Mouse (Mus musculus) gastrocnemius, postnatal 14 days (tissue): ENCODE results near the gene Gsto1. TPM values are rescaled to one million over a fixed set of nuclear protein-coding genes. Genes with fewer than 3 reads are reported as not detected.

ENCODE experiments used
- DNase-seq: peaks from one replicate; pipeline ENCODE4 v3.0.0; 2021; ENCODE audit warnings: mixed read lengths
- intact Hi-C: fragments of 180-260 bp; cut with DNase I; formaldehyde crosslinking; loops from one replicate; pipeline ENCODE4 v1.15.1; 2025; ENCODE audit warnings: low total_unique reads
- total RNA-seq, 2 experiments: library from RNA; stranded (reverse); gene quantifications; 2 replicates each; pipeline ENCODE4 v1.2.3; 2021

The Gsto1 gene
- total RNA-seq, 2 experiments from 2014 or later = 33.7 to 35.1 TPM

DNA sequence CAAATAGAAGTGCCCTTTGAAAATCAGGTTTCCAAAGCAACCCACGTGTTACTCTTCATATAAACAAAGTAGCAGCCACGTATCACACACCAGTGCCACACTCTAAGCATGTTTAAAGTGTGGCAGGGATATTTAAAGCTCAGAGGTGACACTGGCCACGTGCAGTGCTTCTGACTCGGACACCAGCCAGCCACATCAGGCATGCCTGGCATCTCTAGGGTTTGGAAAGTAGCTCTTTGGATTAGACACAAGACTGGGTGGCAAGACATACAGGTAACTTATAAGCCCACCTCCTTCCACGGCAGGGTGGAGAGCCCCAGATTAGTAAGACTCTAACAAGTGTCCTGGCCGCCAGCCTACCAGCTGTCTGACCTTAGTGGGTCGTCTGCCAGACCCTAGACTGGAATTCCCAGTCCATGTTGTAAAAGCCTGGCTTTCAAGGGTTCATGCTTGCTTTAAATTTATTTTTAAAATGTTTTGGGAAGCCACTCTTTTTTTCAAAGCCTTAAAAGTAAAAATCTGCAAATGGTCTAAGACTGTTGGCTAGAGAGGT lies 30.5 kb downstream of the Gsto1 start:
- DNase-seq = no peak
- intact Hi-C loops = no loop called here

DNA sequence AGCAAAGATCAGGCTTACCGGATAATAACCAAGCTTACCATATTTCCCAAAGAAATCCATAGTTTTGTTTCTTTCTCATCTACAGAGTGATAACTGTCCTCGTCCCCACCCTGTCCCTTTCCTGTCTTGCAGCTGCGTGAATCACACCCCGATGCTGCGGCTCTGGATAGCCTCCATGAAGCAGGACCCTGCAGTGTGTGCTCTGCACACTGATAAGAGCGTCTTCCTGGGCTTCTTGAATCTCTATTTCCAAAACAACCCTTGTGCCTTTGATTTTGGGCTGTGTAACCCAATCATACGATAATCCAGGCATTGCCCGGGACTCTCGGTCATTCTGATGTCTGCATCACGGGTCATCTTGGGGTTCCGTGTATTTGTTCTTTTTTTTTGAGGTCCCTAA lies 31.1 kb downstream of the Gsto1 start:
- intact Hi-C loops = no loop called here

DNA sequence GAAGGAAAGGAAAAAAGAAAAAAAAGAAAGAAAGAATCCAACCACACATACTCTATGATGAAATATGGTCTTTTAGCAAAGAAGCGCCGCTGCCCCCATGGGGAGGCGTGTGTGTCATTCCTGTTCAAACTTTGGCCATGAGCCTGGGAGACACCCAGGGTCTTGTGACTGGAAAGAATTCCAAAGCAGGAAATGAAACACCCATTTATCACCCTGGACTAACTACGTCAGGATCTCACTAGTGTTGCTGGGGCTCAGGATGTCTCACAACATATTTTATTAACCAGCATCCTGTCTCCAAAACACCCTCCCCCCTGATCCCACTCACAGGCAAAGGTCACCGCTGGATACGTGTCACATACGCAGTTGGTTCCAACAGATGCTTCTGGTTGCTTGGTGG lies 31.8 kb downstream of the Gsto1 start:
- DNase-seq = no peak
- intact Hi-C loops = no loop called here

More for the DNA sequence above, 31.1 kb downstream of the Gsto1 start:
- no peak for DNase-seq

DNA sequence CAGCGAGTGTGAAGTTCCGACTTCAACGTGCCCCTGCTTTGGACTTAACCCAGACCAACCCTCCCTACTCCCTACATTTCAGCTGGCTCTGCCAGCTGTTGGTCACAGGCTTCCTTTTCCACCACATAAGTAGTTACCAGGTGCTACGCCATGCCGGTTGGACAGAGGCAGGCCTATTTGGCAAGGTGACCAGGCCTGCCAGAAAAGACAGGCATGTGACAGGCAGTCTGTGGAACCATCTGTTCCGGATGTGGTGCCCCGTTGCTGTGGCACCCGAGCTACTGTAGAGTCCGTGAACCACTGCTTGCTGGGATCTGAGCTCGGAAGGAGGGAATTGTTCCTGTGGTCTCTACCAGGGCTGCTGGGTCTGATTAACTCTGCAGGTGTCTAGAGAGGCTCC lies 32.6 kb downstream of the Gsto1 start:
- intact Hi-C loops = no loop called here
- peak; percentile 23 for DNase-seq

DNA sequence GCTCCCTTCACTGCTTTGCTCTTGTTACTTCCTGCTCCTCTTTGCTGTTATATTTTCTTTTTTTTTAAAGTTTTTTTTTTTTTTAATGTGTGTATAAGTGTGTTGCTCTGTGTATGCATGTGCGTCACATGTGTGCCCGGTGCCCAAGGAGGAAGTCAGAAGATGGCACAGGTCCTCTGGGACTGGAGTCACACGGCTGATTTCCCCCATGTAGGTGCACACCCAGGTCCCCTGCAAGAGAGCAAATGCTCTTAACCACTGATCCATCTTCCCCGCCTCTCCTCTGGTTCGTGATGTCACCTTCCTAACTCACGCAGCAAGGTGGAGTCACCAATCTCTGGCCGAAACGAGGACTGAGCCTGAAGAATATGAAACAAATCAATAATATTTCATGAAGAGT lies 33.3 kb downstream of the Gsto1 start:
- intact Hi-C loops = no loop called here

DNA sequence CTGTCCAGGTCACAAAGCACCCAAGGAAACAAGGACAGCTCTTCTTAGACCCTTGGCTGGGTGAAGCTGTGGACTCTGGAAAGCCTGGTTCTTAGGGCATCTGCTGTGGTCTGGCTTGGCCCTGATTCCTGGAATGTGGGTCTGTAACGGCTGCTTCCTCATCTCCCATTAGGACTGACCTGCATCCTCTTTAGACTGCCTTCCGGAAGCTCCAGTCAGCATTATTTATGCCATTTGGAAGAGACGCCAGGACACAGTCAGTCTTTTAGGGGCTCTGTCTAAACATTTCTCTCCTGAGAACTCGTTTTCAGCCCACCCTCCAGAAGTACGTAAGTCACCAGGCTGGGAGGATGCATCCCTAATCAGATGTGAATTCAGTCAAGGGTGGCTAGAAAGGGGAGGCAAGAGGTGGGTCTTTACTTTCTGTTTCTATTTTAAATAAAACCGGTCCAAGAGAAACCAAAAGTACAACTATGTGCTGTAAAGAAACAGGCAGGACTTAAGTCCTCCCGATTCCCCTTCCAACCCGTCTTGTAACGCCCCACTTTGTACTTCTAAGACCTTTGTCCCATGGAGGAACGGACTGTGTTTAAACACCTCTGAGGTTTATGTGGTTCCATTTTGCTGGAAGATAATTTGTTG lies 35.8 kb downstream of the Gsto1 start:
- intact Hi-C loops = no loop called here
- no peak for DNase-seq

More for the DNA sequence above, 33.3 kb downstream of the Gsto1 start:
- no peak for DNase-seq

DNA sequence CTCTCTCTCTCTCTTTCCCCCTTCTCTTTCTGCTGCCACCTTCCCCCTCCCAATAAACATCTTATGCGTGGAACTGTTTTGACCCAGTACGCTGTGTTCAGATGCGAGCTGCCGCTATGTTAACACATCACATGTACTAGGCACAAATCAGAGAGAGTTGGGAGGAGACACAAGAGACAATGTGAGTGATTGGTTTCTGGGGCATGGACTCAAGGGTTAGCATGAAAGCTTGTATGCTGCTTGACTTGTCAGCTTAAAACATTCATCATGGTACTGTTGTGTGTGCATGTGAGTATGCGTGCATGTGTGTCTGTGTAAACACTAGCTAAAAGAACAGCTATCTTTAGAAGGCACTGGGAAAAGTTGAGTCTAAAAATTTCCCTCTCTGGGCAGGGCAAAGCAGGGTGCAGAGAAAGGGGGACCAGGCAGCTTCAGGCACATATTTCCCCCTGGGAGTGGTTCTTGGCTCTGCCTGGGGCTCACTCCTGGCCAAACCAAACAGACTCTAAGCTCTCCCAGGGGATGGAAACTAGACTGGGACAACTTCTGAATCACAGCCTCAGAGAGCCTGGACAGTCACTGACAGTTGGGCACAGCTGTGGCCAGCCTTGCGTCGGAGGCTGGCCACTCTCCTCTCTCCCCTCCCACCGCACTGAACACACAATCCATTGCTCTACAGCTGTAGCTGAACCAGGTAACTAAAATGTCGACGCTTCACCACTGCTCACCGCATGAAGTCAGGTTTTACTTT lies 37.0 kb downstream of the Gsto1 start:
- no peak for DNase-seq
- intact Hi-C loops = no loop called here

DNA sequence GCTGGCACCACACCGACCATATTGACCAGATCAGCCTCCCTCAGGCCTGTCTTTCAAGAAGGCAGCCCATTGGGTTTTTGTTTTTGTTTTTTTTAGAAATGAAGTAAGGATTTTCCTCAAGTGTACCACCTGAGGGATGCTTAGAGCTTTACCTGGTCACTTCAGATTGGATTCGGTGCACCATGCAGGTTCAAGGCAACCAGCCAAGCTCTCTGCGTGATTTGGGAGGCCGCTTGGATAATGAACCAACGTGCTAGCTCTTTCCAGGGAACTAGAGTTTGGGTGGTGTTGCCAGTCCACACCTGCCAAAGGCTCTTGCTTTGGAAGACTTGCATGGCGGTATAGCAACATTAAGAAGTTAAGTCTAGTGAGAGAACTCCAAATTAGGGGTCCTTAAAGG lies 38.3 kb downstream of the Gsto1 start:
- DNase-seq = no peak
- intact Hi-C loops = no loop called here

DNA sequence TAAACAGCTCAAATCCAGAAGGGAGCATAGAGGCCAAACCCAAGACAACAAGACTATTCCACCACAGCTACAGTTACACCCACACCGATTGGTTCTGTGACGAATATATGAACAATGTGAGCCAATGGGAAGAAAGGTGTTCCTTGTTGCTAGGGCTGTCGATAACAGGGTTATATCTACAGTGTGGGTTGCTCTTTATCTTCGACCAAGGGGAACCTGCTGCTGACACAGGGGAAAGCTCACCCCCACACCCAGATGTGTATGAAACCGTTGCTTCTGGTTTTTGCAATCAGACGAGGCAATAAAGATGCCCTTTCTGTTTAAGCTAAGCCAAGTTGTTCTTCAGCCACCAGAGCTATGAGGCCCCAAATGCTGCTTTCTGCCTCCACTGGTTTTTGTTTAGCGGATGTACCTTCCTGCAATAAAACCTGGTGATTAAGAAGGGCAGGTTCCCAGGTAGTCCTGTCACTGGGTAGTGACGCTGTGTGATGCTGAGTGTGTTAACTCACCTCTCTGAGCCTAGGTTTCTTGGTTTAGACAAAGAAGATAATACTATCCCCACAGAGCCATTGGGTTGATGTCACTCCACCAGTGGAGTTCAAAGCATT lies 43.8 kb downstream of the Gsto1 start:
- no peak for DNase-seq
- intact Hi-C loops = no loop called here

DNA sequence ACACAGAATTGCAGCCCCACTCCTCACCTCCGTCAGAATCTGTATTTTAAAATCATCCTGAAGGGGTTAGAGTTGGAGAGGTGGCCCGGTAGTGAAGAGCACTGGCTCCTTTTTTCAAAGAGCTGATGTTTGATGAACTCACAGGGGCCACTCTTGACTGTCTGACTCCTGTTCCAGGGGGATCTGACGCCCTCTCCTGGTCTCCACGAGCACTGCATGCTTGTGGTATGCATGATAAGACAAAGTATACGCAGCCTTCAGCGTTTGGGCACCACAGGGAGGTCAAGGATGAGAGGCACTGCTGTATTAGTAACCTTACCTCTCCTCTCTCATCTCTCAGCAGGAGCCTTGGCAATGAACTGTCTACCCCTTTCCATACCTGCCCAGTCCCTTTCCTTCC lies 45.2 kb downstream of the Gsto1 start:
- DNase-seq = no peak
- intact Hi-C loops = no loop called here

DNA sequence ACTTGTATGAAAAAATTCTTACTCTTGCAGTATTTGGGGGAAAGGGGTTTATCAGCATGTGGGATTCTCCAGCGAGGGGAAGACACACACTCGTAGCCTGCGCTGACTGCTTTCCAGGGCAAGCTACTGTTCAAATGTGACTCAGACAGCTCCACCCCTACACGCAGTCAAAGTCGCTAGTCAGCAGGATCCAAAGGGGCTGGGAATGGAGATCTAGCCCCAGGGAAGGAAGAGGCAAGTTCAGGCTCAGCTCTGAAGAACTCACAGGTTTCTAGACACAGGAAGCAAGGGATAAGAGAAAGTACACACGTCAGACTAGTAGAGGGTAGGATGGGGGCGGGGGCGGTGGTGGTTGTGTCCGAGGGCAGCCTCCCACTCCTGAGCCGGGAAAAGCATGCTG lies 45.8 kb downstream of the Gsto1 start:
- no peak for DNase-seq

DNA sequence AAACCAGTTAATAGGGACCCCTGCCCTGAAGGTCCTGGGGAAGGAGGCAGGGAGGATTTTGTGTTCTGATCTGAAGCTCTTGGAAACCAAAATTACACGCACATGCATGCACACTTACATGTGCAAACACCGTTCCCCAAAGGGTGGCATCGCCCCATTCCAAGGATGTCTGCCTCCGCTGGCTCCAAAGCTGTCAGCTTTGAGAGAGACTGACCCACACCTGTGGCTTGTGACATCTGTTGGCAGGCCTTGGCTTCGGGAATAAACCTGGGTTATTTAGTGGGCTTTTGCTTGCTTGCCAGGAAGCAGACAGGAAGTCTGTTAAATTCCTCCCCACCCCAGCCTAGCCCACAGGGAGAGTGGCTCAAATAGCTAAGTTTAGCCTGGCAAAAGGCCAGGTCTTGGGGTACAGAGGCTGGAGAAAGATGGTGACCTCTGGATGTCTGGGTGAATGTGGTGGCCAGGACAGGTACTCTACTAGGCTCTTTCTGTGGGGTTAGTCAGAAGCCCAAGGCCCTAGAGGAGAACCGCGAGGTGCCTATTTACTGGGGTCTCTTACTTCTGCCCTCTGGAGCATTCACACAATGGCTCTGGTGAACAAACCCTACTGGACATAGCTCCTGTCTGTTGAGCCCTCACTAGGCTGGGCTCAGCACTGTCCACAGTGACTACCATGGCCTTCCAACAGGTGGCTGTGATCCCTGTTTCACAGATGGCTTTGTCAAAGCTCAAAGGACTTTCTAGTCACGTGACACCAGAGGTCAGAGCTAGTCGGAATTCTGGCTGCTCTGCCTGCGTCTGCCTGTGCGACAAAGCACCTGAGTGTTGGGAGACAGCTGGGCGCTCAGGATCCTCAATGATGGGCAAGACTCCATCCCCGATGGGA lies 47.8 kb downstream of the Gsto1 start:
- intact Hi-C loops = no loop called here
- no peak for DNase-seq

More for the DNA sequence above, 45.8 kb downstream of the Gsto1 start:
- intact Hi-C loops = no loop called here

DNA sequence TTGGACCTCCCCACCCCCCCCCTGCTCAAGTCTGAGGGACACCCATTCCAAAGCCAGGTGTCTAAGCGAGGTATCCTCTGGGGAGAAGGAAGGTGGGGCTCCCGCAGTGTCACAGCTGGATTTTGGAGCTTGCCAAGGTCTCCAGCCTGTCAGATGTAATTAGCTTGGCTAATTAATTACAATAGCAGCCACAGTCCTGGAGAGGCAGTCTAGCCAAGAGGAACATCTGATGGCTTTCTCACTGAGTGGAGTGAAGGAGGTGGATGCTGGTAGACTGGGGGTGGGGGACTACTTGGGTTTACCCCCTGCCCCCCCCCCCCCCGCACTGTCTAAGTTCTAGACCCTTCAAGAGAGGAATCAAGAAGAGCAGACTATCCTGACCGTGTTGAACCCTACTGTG lies 48.9 kb downstream of the Gsto1 start:
- intact Hi-C loops = no loop called here
- no peak for DNase-seq

DNA sequence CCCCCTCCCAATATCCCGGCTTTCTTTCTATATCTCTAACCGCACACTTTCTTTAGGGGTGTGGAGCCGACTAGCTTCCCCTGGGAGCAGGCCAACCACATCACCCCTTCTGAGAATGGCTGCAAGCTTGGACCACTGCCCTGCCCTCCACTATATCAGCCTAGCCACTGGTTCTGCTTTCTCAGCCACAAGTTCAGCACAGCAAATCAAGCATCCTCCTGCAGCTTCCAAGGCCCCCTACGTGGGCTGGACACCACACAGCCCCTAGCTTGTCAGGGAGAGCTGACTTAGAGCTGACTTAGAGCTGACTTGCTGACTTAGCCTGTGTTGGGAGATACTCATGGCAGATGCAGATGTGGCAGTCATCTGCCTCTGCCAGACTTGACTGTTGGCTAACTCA lies 50.3 kb downstream of the Gsto1 start:
- intact Hi-C loops = no loop called here
- DNase-seq = no peak

DNA sequence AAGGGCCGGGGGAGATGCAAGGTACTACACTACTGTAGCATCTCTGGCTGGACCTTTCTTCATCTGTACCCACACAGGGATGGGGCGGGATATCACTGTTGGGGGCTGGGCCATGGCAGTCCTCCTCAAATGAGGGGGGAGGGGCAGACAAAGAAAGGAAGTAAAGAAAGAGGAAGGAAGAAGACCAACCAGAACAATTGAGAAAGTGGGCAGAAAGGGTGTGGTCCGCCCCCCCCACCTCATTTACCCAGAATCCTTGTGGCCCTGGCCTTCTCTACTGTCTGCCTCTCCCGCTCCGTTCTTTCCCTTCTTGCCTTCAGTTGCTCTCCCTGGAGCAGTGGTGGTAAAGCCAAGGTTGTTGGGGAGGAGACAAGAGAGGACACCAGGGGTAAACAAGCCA lies 50.8 kb downstream of the Gsto1 start:
- intact Hi-C loops = no loop called here

DNA sequence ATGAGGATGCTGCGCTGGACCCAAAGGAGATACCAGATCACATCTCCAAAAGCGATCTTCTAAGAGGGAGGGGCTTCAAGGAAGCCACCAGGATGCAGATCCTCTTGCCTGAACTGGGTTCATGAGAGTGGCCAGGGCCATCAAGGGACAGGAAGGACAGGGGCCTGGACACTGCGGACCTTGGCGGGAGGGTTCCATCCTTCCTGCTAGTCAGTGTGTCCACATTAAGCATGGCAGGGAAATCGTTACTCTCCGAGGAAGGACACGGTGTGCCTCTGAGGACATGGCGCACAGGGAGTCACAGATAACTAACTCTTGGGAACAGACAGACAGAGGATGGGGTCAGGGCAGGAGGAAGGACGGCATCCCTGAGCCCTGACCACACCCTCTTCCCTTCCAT lies 52.8 kb downstream of the Gsto1 start:
- intact Hi-C loops = no loop called here
- DNase-seq = no peak

More for the DNA sequence above, 50.8 kb downstream of the Gsto1 start:
- no peak for DNase-seq

DNA sequence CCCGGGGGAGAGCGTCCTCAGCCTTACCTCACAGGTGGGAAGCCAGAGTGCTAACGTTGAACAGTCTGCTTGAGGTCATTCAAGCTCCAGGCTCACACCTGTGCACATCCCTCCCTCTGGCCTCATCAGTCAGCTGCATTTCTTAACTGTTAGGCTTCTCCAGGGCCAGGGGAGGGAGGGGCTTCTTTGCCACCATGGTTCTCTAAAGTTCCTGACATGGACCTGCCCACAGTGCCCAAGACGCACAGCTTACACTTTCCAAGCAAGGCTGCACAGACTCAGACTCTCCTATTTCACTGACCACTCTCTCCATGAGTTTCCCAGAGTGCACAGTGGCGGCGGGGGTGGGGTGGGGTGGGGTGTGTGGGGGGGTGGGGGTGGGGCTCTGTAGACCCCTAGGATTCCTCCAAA lies 54.2 kb downstream of the Gsto1 start:
- DNase-seq = no peak
- intact Hi-C loops = no loop called here

DNA sequence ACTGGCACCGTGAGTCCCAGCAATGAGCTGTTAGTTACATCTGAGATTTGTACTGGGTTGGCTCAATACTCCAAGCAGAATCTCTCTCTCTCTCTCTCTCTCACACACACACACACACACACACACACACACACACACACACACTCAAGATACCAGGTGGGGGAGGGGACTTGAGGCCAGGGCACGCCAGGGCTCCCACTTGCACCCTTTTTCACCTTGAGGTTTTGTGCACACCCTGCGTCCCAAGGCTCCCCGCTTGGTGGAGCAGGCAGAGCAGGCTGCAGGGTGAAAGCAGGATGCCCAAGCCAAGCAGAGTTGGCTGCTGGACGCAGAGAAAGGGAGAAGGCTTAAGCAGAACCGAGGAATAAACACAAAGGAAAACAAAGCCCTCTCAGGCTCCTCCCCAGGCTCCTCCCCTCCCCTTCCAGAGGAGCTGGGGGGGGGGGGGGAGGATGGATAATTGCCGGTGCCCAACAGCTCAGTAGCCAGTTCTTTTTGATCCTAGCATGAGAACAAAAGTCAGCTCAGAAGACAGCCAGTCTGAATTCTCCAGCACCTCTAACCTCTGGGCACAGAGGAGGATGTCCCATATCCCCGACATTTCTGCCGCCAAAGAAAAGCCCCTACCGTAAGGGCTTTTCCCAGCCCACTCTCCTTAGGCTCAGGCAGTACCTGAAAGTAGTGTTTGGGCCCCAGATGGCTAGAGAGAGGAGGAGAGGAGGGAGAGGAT lies 54.8 kb downstream of the Gsto1 start:
- intact Hi-C loops = no loop called here

DNA sequence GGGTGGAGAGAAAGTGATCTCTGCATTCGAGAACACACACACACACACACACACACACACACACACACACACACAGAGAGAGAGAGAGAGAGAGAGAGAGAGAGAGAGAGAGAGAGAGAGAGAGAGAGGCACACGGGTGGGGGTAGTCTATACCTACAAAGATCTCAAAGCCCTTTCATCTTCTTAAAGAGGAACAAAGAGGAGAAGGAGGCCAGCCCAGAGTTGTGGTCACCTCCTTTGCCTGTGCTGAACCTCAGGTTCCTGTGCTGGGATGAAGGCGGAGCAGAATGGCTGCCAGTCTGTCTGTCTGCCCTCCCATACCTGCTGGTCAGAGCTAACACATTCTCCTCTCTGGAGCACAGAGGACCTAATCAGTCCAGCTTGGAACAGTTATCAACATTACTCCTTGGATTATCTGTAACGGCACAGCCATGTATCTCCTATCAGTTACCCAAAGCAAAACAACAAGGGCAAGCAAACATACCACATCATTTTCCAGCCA lies 55.4 kb downstream of the Gsto1 start:
- intact Hi-C loops = no loop called here
- no peak for DNase-seq

More for the DNA sequence above, 54.8 kb downstream of the Gsto1 start:
- DNase-seq = peak; percentile 22
